Mouse (Mus musculus) cerebellum, adult 2 months (tissue): ENCODE measurements at regions not wholly inside any gene's neighbourhood (a gene's known extent, or its start where the extent isn't known, plus 50 kb on each side); places are given as distances from the start of the nearest gene placed in this dataset.

Source experiments
- DNase-seq, 2 experiments: peaks; one replicate each; pipeline ENCODE4 v3.0.0; 2021
- H3K27ac ChIP-seq: fragments of 200-500 bp; 2 replicates; pipeline ENCODE4 v1.5.1; 2012; ENCODE audit warnings: low read length, control low read depth, inconsistent platforms; ENCODE audit not compliant: insufficient read depth
- H3K27me3 ChIP-seq: fragments of 200-500 bp; 2 replicates; pipeline ENCODE4 v1.6.1; 2012; ENCODE audit warnings: inconsistent platforms, mild to moderate bottlenecking, low read length, moderate library complexity; ENCODE audit not compliant: control insufficient read depth, insufficient read depth
- H3K4me1 ChIP-seq: fragments of 200-500 bp; 2 replicates; pipeline ENCODE4 v1.6.1; 2011; ENCODE audit warnings: low read length; ENCODE audit not compliant: control insufficient read depth, insufficient read depth
- H3K4me3 ChIP-seq: fragments of 200-500 bp; replicated peaks from 2 replicates; pipeline ENCODE3; 2011; ENCODE audit warnings: mild to moderate bottlenecking, low read depth, low read length, control low read depth; ENCODE audit not compliant: insufficient read depth
- CTCF ChIP-seq: fragments of 200-500 bp; IDR thresholded peaks from 2 replicates; pipeline ENCODE4 v1.5.1; 2011; ENCODE audit warnings: low read depth, mild to moderate bottlenecking, control low read depth, low read length, moderate library complexity, borderline replicate concordance; ENCODE audit not compliant: insufficient read depth
- POLR2A ChIP-seq: fragments of 200-500 bp; IDR thresholded peaks from 2 replicates; pipeline ENCODE4 v1.6.1; 2011; ENCODE audit warnings: low read length, control low read depth, borderline replicate concordance; ENCODE audit not compliant: insufficient read depth
- WGBS: fragments of 180-500 bp; shearing (Covaris S2); methylation state at CpG from one replicate; pipeline ENCODE4 v1.1.7; 2018; 5-methylcytosine and 5-hydroxymethylcytosine counted together

DNA sequence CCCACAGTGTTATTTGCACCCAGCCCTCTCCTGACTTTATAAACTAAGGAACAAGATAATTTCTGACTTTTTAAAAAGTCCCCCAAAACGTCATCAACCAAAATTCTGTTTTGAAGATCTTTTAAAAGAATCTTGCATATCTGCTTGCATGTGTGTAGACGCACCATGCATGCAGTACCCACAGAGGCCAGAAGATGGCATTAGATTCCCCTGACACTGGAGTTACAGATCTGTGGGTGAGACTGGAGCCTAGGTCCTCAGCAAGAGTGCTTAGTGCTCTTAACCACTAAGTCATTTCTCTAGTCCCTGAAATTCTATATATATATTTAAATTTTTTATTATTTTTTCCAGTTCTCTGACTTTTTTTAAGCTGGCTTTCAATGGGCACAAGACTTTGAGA, 131.5 kb upstream of the Agap1 start:
- DNase-seq, result peak; percentile 21 to 35
- Histone ChIP-seq H3K4me1 (peaks cover 2% of the 10 kb centered on the region; the same call in 1 of the 2 replicates), H3K27ac (no peak overlapping the region), H3K27me3 (no peaks in the 10 kb centered on the region; the same call in 1 of the 2 replicates), H3K4me3 (no peak overlapping the region)
- WGBS, result 41% methylated on average over 2 of the region's 2 CpGs
- peak; percentile 57 for TF ChIP-seq CTCF
- TF ChIP-seq POLR2A, result no peak

DNA sequence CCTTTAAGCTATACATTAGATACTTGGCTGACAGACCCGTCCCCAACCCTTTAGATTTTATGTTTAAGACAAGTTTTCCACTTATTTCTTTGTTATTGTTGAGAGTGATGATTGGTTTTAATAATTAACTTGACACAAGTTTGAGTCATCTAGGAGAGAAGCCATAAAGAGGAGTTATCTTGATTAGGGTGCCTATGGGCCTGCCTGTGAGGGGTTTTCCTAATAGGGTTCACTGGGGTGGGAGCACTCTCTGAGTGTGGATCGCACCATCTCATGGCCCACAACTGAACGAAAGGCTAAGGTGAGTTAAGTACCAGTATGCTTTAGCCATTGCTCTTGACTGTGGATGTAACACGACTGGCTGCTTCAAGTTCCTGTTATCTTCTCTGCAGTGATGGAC, 123.3 kb upstream of the Agap1 start:
- no peak overlapping the region for H3K4me3 ChIP-seq
- H3K27me3 ChIP-seq, result no peaks in the 10 kb centered on the region; the same call in 1 of the 2 replicates
- DNase-seq, result no peak
- no peaks in the 10 kb centered on the region for H3K4me1 ChIP-seq
- TF ChIP-seq CTCF, result no peak
- no peak for TF ChIP-seq POLR2A
- H3K27ac ChIP-seq, result no peak overlapping the region
- WGBS, result 97% methylated on average over 4 of the region's 4 CpGs

DNA sequence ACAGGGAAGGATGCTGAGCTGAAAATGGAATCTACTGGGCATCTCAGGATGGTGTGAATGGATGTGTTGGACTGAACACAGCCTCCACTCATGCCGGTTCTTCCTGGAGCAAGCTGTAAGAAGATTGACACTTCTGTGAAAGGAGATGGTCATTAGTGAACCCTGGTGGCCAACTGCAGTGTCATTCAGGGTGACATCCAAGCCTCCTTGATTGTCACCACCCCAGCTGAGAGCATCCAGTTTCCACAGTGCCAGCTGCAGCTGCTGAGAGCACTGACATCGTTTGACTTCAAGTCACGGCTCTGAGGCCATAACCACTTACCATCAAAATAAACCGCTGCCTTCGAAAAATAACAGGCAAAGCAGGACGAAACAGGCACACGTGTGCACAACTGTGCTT, 121.9 kb upstream of the Agap1 start:
- DNase-seq, result no peak
- Histone ChIP-seq H3K27me3 (no peaks in the 10 kb centered on the region; the same call in 1 of the 2 replicates), H3K4me1 (no peaks in the 10 kb centered on the region), H3K4me3 (no peak overlapping the region), H3K27ac (no peak overlapping the region)
- 59% methylated on average over 7 of the region's 7 CpGs for WGBS
- no peak for TF ChIP-seq POLR2A
- TF ChIP-seq CTCF, result no peak

DNA sequence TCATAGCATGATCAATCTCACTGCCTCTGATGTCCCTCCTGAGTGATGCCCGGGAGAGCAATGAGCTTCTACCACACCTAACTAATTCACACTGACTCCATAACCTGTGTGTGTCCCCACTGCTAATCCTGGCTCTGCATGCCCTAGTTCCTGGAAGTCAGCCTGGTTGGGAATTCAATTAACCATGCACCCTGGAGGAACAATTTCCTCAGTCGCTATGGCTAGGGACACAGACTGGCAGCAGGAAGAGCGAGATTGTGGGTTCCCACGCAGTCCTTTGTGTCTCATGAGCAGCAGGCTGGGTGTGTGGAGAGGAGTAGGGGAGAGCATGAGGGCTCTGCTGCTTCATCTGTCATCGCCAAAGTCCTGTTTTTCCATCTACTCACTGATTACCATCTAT, 116.7 kb upstream of the Agap1 start:
- Histone ChIP-seq H3K4me1 (0 out of 2 replicates have a peak, but pooled peaks cover 3% of the 10 kb centered on the region), H3K27me3 (no peaks in the 10 kb centered on the region; the same call in 1 of the 2 replicates), H3K27ac (no peak overlapping the region), H3K4me3 (no peak overlapping the region)
- TF ChIP-seq CTCF (no peak), POLR2A (no peak)
- 31% methylated on average over 5 of the region's 5 CpGs for WGBS
- DNase-seq, result peak in 1 of 2 experiments; percentile 6

DNA sequence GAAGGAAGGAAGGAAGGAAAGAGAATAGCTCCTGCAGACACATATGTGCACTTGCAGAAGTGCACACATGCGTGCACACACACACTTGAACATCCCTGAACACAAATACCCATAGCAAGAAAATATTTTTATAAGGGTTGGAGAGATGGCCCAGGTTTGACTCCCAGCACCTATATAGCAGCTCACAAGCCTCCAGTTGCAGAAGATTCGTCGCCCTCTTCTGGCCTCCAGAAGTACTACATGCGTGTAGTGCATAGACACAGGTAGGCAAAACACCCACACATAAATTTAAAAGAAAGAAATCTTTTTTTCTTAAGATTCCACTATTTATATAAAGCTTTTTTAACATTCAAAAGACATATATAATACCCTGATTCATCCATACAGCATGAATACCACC, 111.8 kb upstream of the Agap1 start:
- WGBS, result 69% methylated on average over 4 of the region's 4 CpGs
- TF ChIP-seq CTCF, result peak; percentile 28; the same call in 1 of the 2 replicates
- TF ChIP-seq POLR2A, result no peak
- no peak overlapping the region for H3K27ac ChIP-seq
- DNase-seq, result no peak
- H3K4me1 ChIP-seq, result 0 out of 2 replicates have a peak, but pooled peaks cover 3% of the 10 kb centered on the region
- no peaks in the 10 kb centered on the region; the same call in 1 of the 2 replicates for H3K27me3 ChIP-seq
- no peak overlapping the region for H3K4me3 ChIP-seq

- peak; percentile 34 to 54 for DNase-seq
- Histone ChIP-seq H3K27ac (no peak overlapping the region), H3K27me3 (no peaks in the 10 kb centered on the region; the same call in 1 of the 2 replicates), H3K4me3 (no peak overlapping the region), H3K4me1 (no peaks in the 10 kb centered on the region)
- WGBS, result 21% methylated on average over 6 of the region's 6 CpGs
- TF ChIP-seq POLR2A (no peak), CTCF (peak; percentile 65)
These were observed 110.1 kb upstream of the Agap1 start for GRCm38 (mm10) chr1:89344546-89344945.

- no peaks in the 10 kb centered on the region for H3K4me1 ChIP-seq
- no peak for DNase-seq
- WGBS, result 64% methylated on average over 3 of the region's 3 CpGs
- no peak overlapping the region for H3K4me3 ChIP-seq
- no peaks in the 10 kb centered on the region; the same call in 1 of the 2 replicates for H3K27me3 ChIP-seq
- no peak overlapping the region for H3K27ac ChIP-seq
- TF ChIP-seq POLR2A (no peak), CTCF (no peak)
These were observed 107.3 kb upstream of the Agap1 start for GRCm38 (mm10) chr1:89347341-89347740.

DNA sequence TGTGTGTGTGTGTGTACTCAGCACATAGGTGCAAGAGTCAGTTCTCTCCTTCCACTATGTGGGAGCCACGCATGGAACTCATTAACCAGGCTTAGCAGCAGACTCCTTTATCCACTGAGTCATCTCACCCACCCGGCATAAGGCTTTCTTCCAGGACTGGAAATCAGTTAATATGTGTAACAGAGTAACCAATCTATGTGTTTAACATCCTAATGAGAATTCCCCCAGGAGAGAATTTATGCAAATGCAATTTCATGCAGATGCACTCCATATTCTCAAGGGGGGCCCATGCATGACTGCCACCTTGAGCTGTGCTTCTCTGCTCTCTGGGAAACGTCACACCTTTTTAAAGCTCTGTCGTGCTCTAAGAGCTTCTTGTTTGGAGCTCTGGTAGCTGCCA, 101.7 kb upstream of the Agap1 start:
- no peak for DNase-seq
- Histone ChIP-seq H3K4me3 (no peak overlapping the region), H3K27ac (no peak overlapping the region), H3K4me1 (no peaks in the 10 kb centered on the region), H3K27me3 (no peaks in the 10 kb centered on the region)
- 69% methylated on average over 4 of the region's 4 CpGs for WGBS
- TF ChIP-seq CTCF (no peak), POLR2A (no peak)
